Mouse (Mus musculus): Measurements from ENCODE around the gene Smarcad1. TPM values are rescaled to one million over a fixed set of nuclear protein-coding genes. Genes with fewer than 3 reads are reported as not detected.
A peak's percentile ranks its signal among the peaks of the same experiment; 100 is the strongest.
"Not testable (repeated sequence)": the region's sequence is repeated elsewhere in the genome, so short reads cannot be mapped to it uniquely, and the experiment has no call there.

The Smarcad1 gene
- total and polyA plus RNA-seq, 3 experiments = 7.8 to 16.3 (median 14.1) TPM

DNA sequence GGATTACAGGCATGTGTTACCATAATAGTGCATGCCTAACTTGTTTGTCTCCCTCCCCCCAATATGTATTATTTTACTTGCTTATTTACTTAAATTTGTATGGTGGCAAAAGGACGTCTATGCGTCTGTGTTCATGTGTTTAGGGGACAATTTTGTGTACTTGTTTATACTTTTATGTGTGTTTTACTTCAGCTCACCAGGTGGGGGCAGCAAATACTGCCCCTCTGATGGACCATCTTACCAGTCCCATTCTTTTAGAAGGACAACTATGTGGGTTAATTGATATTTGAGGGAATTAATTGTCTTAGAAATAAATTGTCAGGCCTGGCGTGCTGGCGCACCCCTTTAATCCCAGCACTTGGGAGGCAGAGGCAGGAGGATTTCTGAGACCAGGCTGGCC lies 6.7 kb downstream of the Smarcad1 start:
- Histone ChIP-seq H3K36me3 (ENCODE audit: control insufficient read depth, insufficient read depth, low read length) (no peaks in the 10 kb centered on the region), H3K4me3 (no peak overlapping the region), H3K79me2 (replicated peaks; ENCODE audit: control insufficient read depth, insufficient read depth, low read length) (no peaks in the 10 kb centered on the region; the same call in 1 of the 2 replicates), H3K27ac (no peak overlapping the region), H3K27me3 (ENCODE audit: control insufficient read depth, insufficient read depth, low read length) (no peaks in the 10 kb centered on the region), H3K9ac (ENCODE audit: low read depth, low read length) (no peak overlapping the region), H3K4me1 (ENCODE audit: control insufficient read depth, insufficient read depth, low read length) (no peaks in the 10 kb centered on the region; the same call in 1 of the 2 replicates)
- WGBS = 93% methylated on average over 4 of the region's 4 CpGs
- intact Hi-C loops (cut with DNase I) = no loop called here
- TF ChIP-seq CTCF (IDR thresholded peaks at IDR 0.05) = peak; percentile 55
- TF ChIP-seq POLR2A (IDR thresholded peaks at IDR 0.05; ENCODE audit: insufficient read depth, low read depth, low read length) = no peak
- TF ChIP-seq EP300 (IDR thresholded peaks at IDR 0.05; ENCODE audit: insufficient read depth, low read depth, low read length) = no peak
- DNase-seq = no peak

DNA sequence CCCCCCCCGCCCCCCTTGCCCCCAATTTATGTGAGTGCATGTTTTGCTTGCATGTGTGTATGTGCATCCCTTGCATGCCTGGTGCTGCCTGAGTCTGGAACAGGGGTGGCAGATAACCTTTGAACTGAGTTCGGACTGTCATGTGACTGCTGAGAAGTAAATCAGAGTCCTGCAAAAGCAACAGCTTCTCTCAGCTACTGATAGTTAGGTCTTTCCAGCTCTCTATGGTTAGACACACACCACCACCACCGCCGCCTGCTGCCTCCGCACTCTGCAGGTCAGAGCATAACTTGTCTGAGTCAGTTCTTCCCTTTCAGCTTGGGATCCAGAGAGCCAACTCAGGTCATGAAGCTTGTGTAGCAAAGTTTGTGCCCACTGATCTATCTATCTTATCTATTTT lies 14.2 kb downstream of the Smarcad1 start:
- intact Hi-C loops (cut with DNase I) = no loop called here
- Histone ChIP-seq H3K4me1 (ENCODE audit: control insufficient read depth, insufficient read depth, low read length) (no peaks in the 10 kb centered on the region), H3K36me3 (ENCODE audit: control insufficient read depth, insufficient read depth, low read length) (no peaks in the 10 kb centered on the region; the same call in 1 of the 2 replicates), H3K9ac (ENCODE audit: low read depth, low read length) (no peak overlapping the region), H3K4me3 (no peak overlapping the region), H3K27ac (no peak overlapping the region), H3K27me3 (ENCODE audit: control insufficient read depth, insufficient read depth, low read length) (no peaks in the 10 kb centered on the region), H3K79me2 (replicated peaks; ENCODE audit: control insufficient read depth, insufficient read depth, low read length) (no peaks in the 10 kb centered on the region; the same call in 1 of the 2 replicates)
- DNase-seq = no peak
- TF ChIP-seq POLR2A (IDR thresholded peaks at IDR 0.05; ENCODE audit: insufficient read depth, low read depth, low read length) (no peak), EP300 (IDR thresholded peaks at IDR 0.05; ENCODE audit: insufficient read depth, low read depth, low read length) (no peak), CTCF (IDR thresholded peaks at IDR 0.05) (no peak)
- 90% methylated on average over 5 of the region's 5 CpGs for WGBS

DNA sequence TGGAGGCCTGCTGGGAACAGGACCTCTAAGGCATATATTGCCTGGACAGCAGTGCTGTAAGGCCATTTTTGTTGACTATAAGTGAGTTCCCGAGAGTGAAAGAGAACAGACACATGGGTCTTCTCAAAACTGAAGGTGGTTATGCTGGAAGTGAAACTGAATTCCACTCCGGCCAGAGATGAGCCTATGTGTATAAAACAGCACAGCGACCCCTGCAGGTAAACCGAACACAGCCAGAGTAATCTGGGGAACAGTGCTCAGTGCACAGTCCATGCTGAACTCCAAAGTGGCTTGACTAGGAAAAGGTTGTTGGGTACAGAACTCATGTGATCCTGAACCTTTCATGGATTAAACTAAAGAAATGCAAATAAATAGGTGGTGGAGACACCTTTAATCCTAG lies 14.8 kb downstream of the Smarcad1 start:
- H3K36me3 ChIP-seq (ENCODE audit: control insufficient read depth, insufficient read depth, low read length); DNase-seq; H3K9ac ChIP-seq (ENCODE audit: low read depth, low read length); H3K4me1 ChIP-seq (ENCODE audit: control insufficient read depth, insufficient read depth, low read length); H3K27ac ChIP-seq; intact Hi-C loops (cut with DNase I); H3K4me3 ChIP-seq; H3K79me2 ChIP-seq (replicated peaks; ENCODE audit: control insufficient read depth, insufficient read depth, low read length); H3K27me3 ChIP-seq (ENCODE audit: control insufficient read depth, insufficient read depth, low read length): not testable (repeated sequence)
- WGBS = 77% methylated on average over 4 of the region's 4 CpGs

DNA sequence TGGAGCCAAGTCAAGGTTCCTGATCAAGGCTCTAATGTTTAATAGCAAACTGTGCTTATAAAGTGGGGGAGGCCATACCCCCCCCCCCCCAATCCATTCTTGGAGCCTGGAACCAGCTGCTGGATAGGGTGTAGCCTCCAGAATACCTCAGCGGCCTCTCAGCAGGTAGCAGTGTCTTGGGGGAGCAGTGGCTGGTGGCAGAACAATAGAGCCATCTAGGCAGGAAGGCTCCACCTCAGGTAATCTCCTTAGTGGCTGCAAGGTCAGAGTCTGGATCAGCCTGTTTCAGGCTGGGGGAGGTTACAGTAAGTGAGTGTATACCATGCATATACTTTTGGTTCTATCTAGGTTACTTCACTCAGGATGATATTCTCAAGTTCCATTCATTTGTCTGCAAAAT lies 18.7 kb downstream of the Smarcad1 start:
- Histone ChIP-seq H3K27me3 (ENCODE audit: control insufficient read depth, insufficient read depth, low read length) (no peaks in the 10 kb centered on the region), H3K79me2 (replicated peaks; ENCODE audit: control insufficient read depth, insufficient read depth, low read length) (no peaks in the 10 kb centered on the region; the same call in 1 of the 2 replicates), H3K27ac (no peak overlapping the region), H3K4me1 (ENCODE audit: control insufficient read depth, insufficient read depth, low read length) (no peaks in the 10 kb centered on the region), H3K36me3 (ENCODE audit: control insufficient read depth, insufficient read depth, low read length) (no peaks in the 10 kb centered on the region; the same call in 1 of the 2 replicates), H3K4me3 (no peak overlapping the region), H3K9ac (ENCODE audit: low read depth, low read length) (no peak overlapping the region)
- 83% methylated on average over 1 of the region's 1 CpGs for WGBS
- DNase-seq = no peak
- intact Hi-C loops (cut with DNase I) = no loop called here
- TF ChIP-seq EP300 (IDR thresholded peaks at IDR 0.05; ENCODE audit: insufficient read depth, low read depth, low read length) (no peak), CTCF (IDR thresholded peaks at IDR 0.05) (no peak), POLR2A (IDR thresholded peaks at IDR 0.05; ENCODE audit: insufficient read depth, low read depth, low read length) (no peak)

DNA sequence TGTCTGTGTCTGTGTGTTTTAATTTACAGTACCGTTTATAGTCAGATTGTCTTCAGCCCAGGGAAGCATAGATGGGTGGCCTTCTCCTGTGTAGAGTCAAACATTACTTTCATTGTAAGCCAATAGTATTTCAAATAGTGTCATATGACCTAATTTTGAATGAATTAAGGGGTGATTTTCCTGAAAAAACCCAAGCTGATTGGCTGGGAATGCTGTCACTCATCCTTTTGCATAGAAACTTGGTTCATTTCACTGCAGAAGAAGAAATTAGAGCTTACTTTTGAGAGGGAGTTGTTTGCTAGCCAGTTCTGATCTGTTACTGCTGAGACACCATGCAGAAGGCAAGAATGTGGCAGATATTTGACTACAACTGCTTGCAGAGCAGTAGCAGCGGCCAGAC lies 32.8 kb downstream of the Smarcad1 start:
- H3K9ac ChIP-seq (ENCODE audit: low read depth, low read length) = no peak overlapping the region
- H3K79me2 ChIP-seq (replicated peaks; ENCODE audit: control insufficient read depth, insufficient read depth, low read length) = no peaks in the 10 kb centered on the region
- WGBS = 86% methylated on average over 2 of the region's 2 CpGs
- intact Hi-C loops (cut with DNase I) = no loop called here
- H3K4me3 ChIP-seq = no peak overlapping the region
- no peaks in the 10 kb centered on the region for H3K27me3 ChIP-seq (ENCODE audit: control insufficient read depth, insufficient read depth, low read length)
- H3K4me1 ChIP-seq (ENCODE audit: control insufficient read depth, insufficient read depth, low read length) = no peaks in the 10 kb centered on the region
- H3K27ac ChIP-seq = no peak overlapping the region
- peaks cover 2% of the 10 kb centered on the region for H3K36me3 ChIP-seq (ENCODE audit: control insufficient read depth, insufficient read depth, low read length)
- no peak for DNase-seq
- no peak for TF ChIP-seq POLR2A (IDR thresholded peaks at IDR 0.05; ENCODE audit: insufficient read depth, low read depth, low read length)

DNA sequence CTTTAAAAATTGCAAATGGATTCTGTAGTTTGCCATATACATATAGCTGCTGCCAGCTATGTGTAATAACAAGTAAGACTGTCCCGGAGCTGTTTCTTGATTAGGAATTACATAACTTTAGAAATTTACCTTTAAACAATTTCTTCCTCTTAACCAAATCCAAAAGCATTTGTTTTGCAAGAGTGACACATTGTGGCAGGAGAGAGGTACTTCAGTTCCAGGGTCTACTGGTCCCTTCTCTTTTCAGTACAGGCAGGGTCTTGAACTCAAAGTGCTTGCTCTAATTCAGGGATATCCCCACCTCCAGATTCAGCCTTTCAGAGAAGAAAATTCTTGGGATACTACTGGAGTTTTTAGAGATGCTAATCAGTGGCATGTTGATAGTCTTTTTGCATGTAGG lies 36.8 kb downstream of the Smarcad1 start:
- Histone ChIP-seq H3K79me2 (replicated peaks; ENCODE audit: control insufficient read depth, insufficient read depth, low read length) (no peaks in the 10 kb centered on the region), H3K4me1 (ENCODE audit: control insufficient read depth, insufficient read depth, low read length) (no peaks in the 10 kb centered on the region), H3K9ac (ENCODE audit: low read depth, low read length) (no peak overlapping the region), H3K4me3 (no peak overlapping the region), H3K27ac (no peak overlapping the region), H3K27me3 (ENCODE audit: control insufficient read depth, insufficient read depth, low read length) (no peaks in the 10 kb centered on the region), H3K36me3 (ENCODE audit: control insufficient read depth, insufficient read depth, low read length) (no peaks in the 10 kb centered on the region; the same call in 1 of the 2 replicates)
- intact Hi-C loops (cut with DNase I) = no loop called here
- TF ChIP-seq POLR2A (IDR thresholded peaks at IDR 0.05; ENCODE audit: insufficient read depth, low read depth, low read length) (no peak), EP300 (IDR thresholded peaks at IDR 0.05; ENCODE audit: insufficient read depth, low read depth, low read length) (no peak), CTCF (IDR thresholded peaks at IDR 0.05) (peak; percentile 65)
- no peak for DNase-seq
- 90% methylated on average over 1 of the region's 1 CpGs for WGBS

All from heart, adult 2 months (tissue).